Mouse (Mus musculus) frontal cortex, postnatal 10 days (tissue): ENCODE data around the gene Tmem54.
A peak's percentile ranks its signal among the peaks of the same experiment; 100 is the strongest.

ENCODE experiments used
- DNase-seq, 2 experiments: peaks; one replicate each; pipeline ENCODE4 v3.0.0; 2022; ENCODE audit warnings: low spot score in 2 of 2, mixed read lengths in 1 of 2

The Tmem54 gene

DNA sequence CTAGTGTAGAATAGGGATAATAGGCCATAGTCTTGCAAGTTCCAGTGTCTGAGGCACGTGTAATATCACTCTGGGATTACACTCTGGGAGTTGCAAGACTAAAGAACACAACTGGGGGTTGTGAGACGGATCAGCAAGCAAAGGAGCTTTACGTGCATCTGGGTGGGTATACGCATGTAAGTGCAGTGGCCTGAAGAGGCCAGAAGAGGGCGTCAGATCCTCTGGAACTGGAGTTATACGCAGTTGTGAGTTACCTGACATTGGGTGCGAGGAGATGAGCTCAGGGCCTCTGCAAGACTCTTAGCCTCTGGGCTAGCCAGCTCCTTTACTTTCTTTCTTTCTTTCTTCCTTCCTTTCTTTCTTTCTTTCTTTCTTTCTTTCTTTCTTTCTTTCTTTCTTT is 8.3 kb upstream of the Tmem54 start:
- DNase-seq = no peak

DNA sequence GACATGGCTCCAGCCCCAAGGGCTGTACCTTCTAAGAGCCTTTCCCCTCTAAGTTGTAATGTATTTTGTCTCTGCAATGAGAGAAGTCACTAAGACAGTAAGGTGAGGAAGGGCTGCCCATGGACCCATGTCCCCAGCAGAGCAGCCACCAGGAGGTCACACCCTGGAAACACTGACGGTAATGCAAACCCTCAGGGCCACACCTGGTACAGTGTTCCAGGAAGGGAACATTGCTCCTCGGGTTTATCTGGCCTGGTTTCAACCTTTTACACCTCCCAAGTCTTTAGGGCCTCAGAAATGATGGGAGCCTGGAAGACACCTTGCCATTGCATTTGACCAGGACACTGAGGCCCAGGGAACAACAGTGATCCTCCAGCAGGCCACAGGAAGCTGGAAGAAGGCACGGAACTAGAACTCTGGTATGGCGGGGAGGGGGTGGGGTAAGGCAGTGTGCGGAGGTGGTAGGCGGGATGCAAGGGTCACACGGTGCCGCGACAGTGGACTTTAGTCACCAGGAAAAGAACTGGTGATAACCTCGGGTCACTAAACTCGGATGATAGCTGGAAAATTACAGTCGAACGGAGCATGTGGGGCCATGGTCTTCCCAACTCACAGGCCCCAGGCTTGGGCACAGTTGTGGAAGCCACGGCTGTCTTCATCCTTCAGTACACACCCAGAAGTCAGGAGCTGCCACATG is 3.1 kb upstream of the Tmem54 start:
- no peak for DNase-seq

DNA sequence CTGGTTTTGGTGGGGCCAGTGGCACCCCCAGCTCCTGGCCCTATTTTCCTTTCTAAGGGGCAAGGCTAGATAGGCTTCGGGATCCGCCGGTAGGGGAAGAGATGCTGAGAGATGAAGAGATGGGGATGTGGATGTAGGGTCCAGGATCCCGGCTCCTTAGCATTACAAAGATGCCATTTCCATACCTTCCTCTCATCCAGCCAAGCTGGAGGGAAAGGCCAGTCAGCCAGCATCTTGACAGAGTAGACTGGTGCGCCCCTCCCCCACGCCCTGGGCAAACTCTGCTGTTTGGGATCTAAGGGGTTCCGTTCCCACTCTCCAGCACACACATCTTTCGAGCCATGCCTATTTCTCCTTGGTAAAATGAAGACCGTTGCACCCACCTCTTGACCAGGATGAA is 725 bp downstream of the Tmem54 start:
- no peak for DNase-seq

DNA sequence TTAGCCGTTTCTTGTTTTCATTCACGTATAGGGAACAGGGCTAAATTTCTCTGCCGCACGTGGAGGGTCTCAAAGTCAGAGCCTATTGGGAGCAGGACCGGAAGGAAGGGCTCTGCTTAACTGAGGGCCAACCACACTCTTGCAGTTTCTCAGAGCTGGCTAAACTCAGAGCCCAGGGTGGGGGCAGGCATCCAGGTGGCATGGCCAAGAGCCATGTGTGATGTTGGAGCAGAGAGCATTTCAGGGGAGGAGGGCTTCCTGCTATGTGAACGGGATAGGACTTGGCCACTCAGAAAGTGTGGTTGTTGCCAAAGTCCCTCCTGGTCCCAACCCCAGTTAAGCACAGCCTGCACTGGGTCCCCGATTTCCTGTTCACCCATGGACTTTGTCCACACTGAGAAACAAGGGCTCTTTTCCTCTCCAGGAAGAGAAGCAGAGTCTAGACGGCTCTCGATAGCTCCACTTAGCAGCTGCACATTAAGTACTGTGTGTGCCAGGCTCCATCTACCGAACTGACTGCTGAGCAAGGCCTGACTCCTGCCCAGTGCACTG is 2.1 kb downstream of the Tmem54 start:
- DNase-seq = no peak

DNA sequence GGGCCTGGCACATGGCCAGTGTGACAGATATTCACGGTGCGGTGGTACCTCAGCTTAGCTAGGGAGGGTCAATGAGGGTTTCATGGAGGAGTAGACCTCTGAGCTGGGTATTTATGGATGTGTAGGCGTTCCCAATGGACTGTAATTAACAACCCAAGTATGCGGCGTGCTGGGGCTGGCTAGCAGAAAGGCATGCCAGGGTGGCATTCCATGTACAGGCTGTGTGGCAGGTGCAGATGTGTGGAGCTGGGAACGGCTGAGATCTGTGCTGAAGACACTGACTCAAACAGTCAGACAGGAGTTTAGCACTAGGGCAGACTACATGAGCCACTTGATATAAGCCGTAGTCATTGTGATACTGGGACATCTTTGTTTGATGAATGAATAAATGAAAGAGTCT is 3.3 kb downstream of the Tmem54 start:
- no peak for DNase-seq

DNA sequence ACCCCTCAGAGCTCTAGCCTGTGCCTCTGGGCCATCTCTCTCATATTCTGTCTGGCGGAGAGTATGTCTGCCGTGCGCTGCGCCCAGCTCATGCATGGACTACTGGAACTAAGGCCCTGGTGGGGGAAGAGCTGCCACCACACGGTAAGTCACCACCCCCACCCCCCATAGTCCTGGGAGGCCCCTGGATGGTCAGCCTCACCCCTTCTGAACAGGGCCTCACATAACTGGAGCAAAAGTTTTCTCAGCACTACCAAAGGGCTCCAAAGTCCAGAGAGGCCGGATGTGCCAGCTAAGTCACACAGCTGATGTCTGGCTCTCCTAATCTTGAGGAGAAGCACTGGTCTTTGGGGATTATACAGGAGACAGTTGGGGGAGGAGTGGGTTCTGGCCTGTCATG is 5.5 kb downstream of the Tmem54 start:
- no peak for DNase-seq

DNA sequence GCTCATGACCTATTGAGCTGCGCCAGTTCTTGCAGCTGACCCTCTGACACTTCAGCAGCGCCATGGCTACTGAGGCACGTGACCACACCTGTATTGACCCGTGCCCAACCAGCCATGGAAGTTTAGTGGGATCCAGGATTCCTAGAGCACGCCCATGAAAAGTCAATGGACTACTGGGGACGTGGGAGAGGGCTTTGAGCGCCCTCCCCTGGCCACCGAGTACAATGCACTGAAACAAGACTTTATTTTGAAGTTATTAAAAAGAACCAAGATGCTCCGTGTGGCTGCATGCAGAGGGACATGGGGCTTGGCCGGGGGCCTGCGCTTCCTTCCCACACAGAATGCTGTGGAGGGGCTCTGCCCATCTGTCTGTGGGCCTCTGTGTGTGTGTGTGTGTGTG is 6.0 kb downstream of the Tmem54 start:
- DNase-seq = no peak

DNA sequence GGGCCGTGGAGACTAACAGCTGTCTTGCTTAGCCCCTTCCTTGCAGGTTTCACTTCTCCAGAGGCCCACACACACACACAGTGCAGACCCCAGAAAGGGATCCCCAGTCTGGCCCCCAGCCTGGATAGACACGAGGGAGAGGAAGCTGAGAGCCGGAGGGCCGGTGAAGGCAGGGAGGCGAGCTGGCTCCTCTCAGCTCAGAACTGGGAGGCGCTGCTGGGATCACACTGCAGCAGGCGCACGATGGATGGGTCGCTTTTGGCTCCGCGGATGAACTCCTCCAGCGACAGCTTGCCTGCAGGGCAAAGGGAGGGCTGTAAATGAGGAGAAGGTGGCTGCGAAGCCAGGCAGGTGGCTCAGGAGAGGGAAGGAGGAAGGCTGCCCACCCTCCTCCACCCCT is 6.9 kb downstream of the Tmem54 start:
- no peak for DNase-seq

DNA sequence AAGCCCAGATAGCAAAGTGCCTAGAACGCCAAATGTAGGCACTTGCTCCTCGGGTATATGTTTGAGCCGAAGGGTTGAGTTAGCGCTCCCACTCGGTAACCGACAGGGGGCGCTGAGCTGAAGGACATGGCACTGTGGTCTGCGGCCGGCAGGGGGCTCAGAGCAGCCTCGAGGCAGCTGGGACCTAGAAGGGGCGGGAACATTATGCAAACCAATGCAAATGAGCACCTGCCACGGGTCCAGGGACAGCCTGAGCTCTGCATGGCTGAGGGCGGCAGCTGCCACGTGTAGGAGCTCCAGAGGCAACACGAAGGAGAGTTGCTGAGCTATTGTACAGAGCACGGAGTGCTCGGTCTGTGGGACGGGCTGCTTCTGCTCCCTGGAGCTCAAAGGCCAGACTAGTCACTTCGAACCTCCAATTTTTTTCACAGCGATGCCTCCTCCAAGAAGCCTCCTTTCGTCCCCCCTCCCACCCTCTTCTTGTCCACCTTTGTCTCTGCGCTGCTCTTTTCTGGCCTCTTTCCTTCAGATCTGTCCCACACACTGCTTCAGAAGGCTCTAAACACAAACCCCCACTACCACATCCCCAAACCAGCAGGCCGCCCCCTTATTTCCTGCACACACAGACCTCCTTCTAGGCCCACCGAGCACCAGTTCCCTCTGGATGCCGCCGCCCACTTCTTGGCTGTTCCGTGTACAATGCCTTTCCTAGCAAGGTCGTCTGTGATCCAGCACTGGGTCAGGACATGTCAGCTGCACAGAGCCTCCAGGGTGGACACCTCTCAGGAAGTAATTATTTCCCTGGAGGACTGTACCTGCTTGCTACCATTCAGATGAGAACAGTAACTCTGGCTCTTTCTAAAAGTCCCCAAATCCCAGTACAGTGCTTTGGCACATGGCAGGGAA is 8.0 kb downstream of the Tmem54 start:
- DNase-seq = peak; percentile 84 to 86

DNA sequence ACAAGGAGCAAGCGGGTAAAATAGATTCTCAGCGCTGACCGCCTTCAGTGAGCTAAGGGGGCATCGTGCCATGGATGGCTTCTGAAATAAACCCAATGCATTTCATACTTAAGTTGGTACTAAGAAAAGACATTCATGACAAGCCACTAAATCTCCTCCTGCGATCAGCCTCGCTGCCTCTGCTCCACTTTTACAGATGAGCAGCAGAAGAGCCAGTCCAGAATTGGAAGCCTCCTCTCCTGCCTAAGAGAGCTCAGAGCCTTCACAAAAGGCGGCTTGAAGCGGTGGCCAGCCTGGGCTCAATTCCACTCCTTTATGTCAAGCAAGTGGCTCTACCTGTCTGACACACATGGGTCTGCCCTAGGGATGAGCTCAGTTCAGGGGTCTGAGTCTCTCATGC is 11.4 kb downstream of the Tmem54 start:
- DNase-seq = no peak

DNA sequence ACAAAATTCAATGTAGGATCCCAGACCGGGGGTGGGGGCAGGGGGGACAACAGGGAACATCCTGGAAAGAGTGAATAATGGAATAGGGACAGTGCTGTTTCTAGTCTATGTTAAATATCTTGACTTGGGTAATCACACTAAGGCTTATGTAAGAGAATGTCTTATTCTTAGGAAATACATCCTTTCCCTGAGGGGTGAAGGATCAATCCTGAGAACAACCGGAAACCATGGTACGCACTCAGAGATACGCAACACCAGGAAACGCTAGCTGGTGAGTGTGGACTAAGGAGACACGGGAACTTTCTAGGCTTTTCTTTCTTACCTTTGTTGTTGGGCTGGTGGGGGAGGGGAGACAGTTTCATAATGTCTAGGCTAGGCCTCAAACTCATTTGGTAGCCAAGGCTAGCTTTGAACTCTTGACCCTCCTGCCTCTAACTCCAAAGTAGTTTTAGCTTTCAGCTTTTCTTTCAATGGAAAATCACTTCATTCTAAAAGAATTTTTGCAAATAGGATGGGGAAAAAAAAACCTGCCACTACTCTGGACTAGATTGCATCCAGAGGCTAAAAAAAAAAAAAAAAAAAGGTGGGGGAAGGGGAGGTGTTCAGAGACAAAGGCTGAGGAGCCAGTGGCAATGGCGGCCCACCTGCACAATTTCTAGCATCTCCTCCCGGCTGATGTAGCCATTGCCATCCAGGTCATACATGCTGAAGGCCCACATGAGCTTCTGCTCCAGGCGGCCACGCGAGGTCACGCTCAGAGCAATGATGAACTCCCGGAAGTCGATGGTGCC is 12.6 kb downstream of the Tmem54 start:
- DNase-seq = no peak

DNA sequence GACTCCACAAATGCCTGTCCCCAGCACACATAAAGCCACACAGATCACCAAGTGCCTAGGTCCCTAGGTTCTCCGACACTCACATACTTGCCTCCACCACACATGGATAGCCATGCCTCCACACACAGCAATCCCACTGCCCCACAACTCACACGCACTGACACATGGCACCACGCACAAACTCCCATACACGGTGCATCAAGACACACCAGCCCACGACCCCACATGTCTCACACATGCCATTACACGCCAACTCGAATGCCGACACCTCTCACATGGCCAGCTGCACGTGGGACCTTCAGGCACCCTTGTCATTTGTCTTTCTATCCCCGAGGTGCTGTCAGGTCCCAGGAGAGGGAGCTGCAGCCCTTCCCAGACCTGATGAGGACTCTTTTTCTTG is 14.4 kb downstream of the Tmem54 start:
- DNase-seq = no peak

DNA sequence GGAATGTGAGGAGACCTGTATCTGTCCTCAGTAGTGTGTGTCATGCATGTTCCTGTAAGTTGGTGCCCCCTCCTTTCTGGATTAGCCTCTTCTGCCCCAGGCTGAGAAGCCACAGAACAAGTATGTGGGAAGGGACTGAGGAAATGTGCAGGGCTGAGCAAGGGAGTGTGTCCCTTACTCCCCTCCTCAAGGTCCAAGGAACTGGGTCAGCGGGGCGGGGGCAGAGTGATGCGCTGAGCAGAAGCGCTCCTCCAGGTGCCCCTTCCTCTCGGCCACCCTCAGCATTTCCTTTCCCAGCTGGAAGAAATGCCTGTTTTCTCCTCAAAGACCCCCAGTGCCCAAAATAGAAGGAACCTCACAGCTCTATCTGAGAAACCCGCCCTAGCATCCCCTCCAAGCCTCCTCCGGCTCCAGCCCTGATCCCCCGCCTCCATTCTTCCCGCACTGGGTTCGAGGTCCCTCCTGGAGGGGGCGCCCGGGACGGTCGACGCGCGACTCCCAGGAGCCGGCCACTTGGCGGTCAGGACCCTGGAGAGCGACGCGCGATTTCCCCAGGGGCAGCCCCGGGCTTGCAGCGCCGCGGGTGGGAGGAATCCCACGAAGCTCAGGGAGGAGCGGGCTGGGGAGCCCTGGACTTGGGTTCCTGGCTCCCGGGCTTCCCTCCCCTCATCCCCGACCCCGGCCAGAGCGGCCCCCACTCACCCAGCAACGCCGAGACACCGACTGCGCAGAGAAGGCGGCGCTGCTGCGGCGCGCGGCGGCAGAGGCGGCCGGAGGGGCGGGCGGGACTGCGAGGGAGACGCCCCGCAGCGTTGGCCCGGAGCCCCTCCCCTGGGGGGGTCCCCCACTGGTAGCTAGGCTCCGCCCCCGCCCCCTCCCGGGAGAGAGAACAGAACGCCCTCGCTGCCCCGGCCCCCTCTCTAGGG is 15.4 kb downstream of the Tmem54 start:
- DNase-seq = peak in 1 of 2 experiments; percentile 73

DNA sequence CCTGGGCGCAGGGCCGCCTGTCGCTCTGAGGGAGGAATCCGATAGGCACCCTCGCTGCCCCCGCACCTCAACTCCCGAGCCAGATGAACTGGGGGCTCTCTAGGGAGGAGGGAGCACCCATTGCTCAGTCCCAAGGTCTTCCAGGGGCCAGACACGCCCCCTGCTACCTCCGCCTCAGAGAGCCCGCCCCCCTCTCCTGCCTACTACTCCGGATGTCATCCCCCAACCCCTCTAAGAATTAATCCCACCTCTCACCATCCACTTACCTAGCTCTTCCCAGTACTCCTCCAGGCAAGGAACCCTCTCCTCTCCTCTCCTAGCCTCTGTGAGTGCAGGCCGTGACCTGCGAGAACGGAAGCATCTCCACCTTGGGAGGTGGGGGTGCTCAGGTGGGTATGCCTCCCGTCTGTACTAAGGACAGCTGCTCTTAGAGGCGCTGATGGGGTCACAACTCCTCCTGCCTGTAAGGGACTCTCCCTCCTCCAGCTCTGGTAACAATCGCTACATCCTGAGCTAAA is 16.3 kb downstream of the Tmem54 start, which contains the start of gene Hpca:
Hpca (minus strand) TSS at position 468 of the 518 bp plus-strand sequence.
- DNase-seq = no peak

DNA sequence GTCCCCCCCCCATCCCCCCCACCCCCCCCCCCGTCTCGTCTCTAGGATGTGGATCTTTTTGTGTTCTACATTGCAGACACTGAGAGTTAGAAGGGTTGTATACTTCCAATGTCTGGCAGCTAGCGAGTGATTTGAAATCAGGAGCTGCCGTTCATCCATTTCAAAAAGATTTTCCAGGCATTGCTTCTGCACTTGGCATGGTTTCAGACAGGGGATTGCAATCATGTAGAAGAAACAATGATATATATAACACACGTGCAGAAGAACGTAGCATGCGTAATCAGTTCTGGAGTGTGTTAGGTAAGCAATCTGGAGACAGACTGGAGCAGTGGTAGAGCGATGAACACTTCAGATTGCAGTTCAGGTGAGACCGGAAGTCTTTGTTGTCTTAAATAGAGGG is 16.8 kb downstream of the Tmem54 start:
- no peak for DNase-seq

DNA sequence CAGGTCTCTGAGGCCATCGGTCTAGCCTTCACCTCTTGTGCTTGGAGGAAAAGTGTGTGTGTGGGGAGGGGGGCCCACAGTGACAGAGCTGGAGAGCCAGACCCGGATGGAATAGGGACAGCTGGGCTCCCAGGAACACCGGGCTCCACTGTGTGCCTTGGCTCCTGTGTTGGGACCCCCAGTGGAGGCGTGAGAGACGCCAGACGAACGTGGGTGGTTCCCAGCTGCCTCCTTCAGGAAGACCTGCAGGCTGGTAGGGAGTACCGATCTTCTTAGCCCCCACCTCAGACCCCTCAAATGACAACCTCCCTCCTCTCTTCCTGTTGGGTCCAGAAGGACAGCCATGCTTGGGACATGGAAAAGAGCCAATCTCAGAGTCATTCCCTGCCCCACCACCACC is 17.4 kb downstream of the Tmem54 start:
- no peak for DNase-seq

DNA sequence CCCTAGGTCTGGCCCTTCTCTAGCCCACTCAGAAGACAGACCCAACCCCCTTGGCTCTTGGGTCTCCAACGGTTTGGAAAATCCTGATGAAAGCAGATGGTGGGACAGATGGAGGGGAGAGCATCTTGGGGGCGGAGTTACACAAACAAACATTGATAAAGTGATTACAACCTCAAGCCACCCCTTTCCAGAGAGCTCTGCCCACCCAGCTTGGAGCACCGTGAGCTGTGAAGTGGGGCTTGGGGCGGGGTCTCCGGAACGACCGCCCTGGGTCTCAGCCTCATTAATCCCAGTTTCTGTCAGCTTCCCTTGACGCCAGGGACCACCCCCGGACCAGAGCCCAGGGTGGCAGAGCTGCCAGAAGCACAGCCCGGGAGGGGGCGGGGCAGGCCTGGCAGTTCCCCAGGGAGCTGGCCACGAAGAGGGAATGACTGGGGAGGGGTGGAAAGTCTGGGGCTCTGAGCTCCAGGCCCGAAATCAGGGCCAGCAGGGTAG is 19.4 kb downstream of the Tmem54 start:
- DNase-seq = peak; percentile 68 to 77

DNA sequence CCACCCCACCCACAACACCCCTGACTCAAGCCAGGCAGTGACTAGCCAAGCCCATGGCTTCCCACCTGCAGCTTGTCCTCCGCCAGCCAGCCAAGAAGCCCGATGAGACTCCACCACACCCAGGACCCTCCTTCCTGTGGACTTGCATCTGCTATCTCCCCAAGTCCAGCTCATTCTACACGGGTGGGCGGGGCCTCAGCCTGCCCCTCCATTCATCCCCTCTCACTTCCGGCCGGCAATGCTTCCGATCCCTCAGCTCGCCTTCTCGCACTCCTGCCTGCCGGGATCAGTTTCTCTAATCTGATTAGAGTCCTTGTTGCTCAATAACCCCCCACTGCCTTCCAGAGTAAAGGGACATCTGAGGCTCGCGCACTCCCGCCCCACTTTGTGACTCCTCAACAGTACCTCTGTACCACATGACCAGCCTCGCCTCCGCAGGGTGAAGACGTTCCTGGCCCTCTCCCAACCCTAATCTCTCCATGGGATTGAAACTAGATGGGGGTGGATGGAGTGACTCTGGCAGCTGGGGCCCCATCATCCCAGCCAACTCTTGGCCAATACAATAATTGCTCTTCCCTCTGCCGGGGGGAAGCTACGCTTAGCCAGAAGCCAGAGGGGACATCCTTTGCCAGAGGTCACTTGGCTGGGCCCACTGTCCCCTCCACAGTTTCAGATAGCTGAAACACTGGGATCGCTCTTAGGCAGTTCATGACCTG is 20.5 kb downstream of the Tmem54 start:
- DNase-seq = no peak

DNA sequence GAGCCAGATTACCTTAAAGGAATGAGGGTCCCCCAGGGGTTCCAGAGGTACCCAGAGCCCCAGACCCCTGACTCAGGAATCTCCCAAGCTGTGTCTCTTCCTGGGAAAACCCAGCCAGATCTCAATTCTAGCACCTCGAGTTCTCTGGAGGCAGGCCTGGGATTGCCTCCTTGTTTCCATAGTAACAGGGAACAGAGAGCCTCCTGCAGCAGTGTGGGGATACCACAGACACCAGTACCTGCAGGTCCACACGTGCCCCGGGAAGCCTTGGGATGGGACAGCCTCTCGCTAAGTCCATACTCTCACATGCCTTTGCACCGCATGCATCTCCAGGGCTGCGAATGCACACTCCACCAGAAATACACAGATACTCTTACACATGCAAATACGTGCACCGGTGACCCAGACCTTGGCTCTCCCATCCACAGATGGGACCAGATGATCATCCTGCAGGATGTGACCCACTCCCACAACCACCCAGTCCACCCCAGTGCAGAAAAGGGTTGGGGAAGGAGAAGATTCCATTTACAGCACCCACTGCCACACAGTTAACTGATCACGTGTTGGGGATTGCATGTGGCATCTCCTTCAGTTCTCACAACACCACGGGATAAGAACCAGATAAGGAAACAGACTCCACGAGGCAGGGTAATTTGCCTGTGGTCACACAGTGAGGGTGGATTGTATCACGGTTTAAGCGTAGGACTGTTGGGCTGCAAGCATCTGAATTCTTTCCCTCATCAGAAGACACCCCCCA is 23.4 kb downstream of the Tmem54 start:
- no peak for DNase-seq
